Mouse (Mus musculus) CD4-positive, CD25-positive, alpha-beta regulatory T cell, adult 9 weeks (primary cell): ENCODE measurements around the gene Fezf2. TPM values are rescaled to one million over a fixed set of nuclear protein-coding genes. Genes with fewer than 3 reads are reported as not detected.

ENCODE experiments used
- polyA plus RNA-seq: library from polyadenylated mRNA; unstranded; fragments of 100-300 nt; shearing (Covaris generic); gene quantifications from one replicate; pipeline ENCODE4 v1.2.1, GENCODE M21; 2017

Gene Fezf2
- polyA plus RNA-seq: not detected

GRCm38 (mm10) chr14:12348089-12348488 lies at the start of gene Fezf2:
Fezf2 (minus strand) TSS chr14:12348189.

Other genes with a start within 250 kb of the Fezf2 start
- gene Gm49355, start 64.2 kb downstream of the Fezf2 start, polyA plus RNA-seq: 0.20 TPM
- 78.8 TPM for gene 3830406C13Rik, start 64.0 kb downstream of the Fezf2 start, polyA plus RNA-seq